Mouse (Mus musculus) hematopoietic stem cell, adult 5-6 weeks (primary cell): ENCODE results near the gene Nfrkb. TPM values are rescaled to one million over a fixed set of nuclear protein-coding genes. Genes with fewer than 3 reads are reported as not detected.

ENCODE experiments used
- ATAC-seq, 2 experiments: fragments of 125-278 bp in 1 of 2; replicated peaks in 1 of 2; 2 replicates each; pipeline ENCODE4 v1.8.0; 2016 to 2017; ENCODE audit warnings: inconsistent platforms in 2 of 2, mild to moderate bottlenecking in 2 of 2, moderate number of reproducible peaks in 2 of 2, low read depth in 1 of 2, moderate TSS enrichment in 1 of 2; ENCODE audit not compliant: low FRiP score in 2 of 2, poor library complexity in 2 of 2, severe bottlenecking in 2 of 2, insufficient read depth in 1 of 2, low TSS enrichment in 1 of 2
- total RNA-seq: library from RNA; stranded (forward); fragments of 172-1452, 232-1000 nt; gene quantifications from 2 replicates; pipeline ENCODE4 v1.2.3, GENCODE M21; 2017

The Nfrkb gene
- total RNA-seq: 27.8 and 34.9 TPM in 2 replicates

- peak; percentile 99 for ATAC-seq
Observed at GRCm38 (mm10) chr9:31385947-31386354, at the start of gene Nfrkb. Gene Nfrkb, plus strand, starts transcription at chr9:31386192.

- ATAC-seq: no peak
Observed at GRCm38 (mm10) chr9:31344289-31344831, 41.6 kb upstream of the Nfrkb start.

- ATAC-seq: no peak
Observed at GRCm38 (mm10) chr9:31346575-31347080, 39.4 kb upstream of the Nfrkb start.

GRCm38 (mm10) chr9:31348458-31348857 is 37.5 kb upstream of the Nfrkb start:
- no peak for ATAC-seq

GRCm38 (mm10) chr9:31348915-31349314 is 37.1 kb upstream of the Nfrkb start:
- ATAC-seq: peak; percentile 80 to 83

- ATAC-seq: no peak
Observed at GRCm38 (mm10) chr9:31352716-31353115, 33.3 kb upstream of the Nfrkb start.

GRCm38 (mm10) chr9:31353518-31353917 is 32.5 kb upstream of the Nfrkb start:
- ATAC-seq: no peak

GRCm38 (mm10) chr9:31354051-31354450 is 31.9 kb upstream of the Nfrkb start:
- ATAC-seq: no peak

GRCm38 (mm10) chr9:31363698-31364609 is 22.0 kb upstream of the Nfrkb start:
- ATAC-seq: no peak

GRCm38 (mm10) chr9:31365086-31365485 is 20.9 kb upstream of the Nfrkb start:
- no peak for ATAC-seq

GRCm38 (mm10) chr9:31371740-31372139 is 14.3 kb upstream of the Nfrkb start:
- no peak for ATAC-seq

- ATAC-seq: no peak
Observed at GRCm38 (mm10) chr9:31376661-31377060, 9.3 kb upstream of the Nfrkb start.

- no peak for ATAC-seq
Observed at GRCm38 (mm10) chr9:31384786-31385499, 1.0 kb upstream of the Nfrkb start.

GRCm38 (mm10) chr9:31385500-31385869 is 507 bp upstream of the Nfrkb start:
- ATAC-seq: peak; percentile 8 to 14; a peak in 1 of 4 replicates

GRCm38 (mm10) chr9:31386368-31387180 is 582 bp downstream of the Nfrkb start:
- ATAC-seq: peak in 1 of 2 experiments; percentile 9; a peak in 2 of 4 replicates

GRCm38 (mm10) chr9:31387206-31387605 is 1.2 kb downstream of the Nfrkb start:
- ATAC-seq: no peak

- peak; percentile 83 to 91 for ATAC-seq
Observed at GRCm38 (mm10) chr9:31400441-31400840, 14.4 kb downstream of the Nfrkb start.
